Mouse (Mus musculus) v-Abl transformed pro-B cells (cell line): ENCODE results near the gene Apol9a.

Experiments
- in situ Hi-C, 2 experiments: fragments of 400-800 bp; cut with MboI; formaldehyde crosslinking; loops; one replicate each; pipeline ENCODE4 v1.15.1; 2025; ENCODE audit not compliant: unreplicated experiment in 2 of 2

Apol9a gene

DNA sequence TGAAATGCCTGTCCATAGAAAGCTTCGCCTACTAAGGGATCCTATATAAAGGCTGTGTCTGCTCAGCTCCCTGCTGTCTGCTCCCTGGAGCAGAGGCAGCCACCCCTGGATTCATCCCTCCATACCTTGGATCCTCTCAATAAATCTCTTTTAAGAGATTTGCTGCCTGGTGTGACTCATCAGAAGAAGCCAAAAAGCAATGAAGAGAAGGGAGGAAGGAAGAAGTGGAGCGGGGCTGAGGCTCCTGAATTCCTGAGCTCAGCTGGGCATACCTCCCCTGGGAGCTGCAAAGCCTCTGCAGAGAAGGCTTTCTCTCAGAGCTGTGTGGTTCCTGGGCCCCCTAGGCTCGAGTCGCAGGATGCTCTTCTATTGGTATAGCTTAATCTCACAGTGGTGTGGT is 31.0 kb downstream of the Apol9a start:
- in situ Hi-C loops, result no loop called here

DNA sequence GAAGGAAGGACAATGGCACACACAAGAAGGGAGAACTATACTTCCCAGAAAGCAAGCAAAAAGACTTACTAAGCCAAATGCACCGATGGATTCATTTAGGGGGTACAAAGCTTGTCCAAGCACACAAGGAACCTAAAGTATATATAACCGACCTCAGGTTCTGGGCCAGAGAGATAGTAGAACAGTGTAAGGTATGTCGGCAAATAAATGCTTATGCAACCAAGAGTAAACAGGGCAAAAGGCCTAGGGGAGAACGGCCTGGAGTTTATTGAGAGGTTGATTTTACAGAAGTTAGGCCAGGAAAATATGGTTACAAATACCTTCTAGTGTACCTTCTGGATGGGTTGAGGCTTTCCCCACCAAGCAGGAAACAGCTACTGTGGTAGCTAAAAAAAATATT is 33.5 kb downstream of the Apol9a start:
- in situ Hi-C loops, result no loop called here

GRCm38 (mm10) chr15:77376920-77377319 is 34.0 kb downstream of the Apol9a start:
- in situ Hi-C loops, result no loop called here

GRCm38 (mm10) chr15:77370588-77370987 is 40.3 kb downstream of the Apol9a start:
- in situ Hi-C loops, result loop anchor here in 1 of 2 experiments (25.0 kb wide), 1 partner anchor 808 kb away; no protein-coding TSS in a partner anchor

DNA sequence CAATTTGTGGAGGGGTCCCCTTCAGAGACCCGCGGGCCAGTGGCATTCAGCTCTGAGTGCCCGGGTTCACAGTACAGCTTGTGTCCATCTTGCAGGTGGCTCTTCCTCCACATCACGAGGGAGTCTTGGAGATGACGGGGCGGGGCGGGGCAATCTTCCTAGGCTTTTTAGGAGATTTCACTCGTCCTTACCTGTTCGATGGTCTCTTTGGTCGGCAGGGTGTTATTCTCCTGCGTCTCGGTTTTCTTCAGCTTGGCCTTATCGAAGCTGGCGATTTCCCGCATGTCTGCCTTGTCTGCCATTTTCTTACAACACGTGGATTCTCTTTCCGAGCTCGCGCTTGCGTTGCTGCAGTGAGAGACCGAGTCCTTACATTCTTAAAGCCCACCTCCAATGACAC is 41.0 kb downstream of the Apol9a start:
- in situ Hi-C loops, result loop anchor here in 1 of 2 experiments (25.0 kb wide), 1 partner anchor 808 kb away; no protein-coding TSS in a partner anchor

DNA sequence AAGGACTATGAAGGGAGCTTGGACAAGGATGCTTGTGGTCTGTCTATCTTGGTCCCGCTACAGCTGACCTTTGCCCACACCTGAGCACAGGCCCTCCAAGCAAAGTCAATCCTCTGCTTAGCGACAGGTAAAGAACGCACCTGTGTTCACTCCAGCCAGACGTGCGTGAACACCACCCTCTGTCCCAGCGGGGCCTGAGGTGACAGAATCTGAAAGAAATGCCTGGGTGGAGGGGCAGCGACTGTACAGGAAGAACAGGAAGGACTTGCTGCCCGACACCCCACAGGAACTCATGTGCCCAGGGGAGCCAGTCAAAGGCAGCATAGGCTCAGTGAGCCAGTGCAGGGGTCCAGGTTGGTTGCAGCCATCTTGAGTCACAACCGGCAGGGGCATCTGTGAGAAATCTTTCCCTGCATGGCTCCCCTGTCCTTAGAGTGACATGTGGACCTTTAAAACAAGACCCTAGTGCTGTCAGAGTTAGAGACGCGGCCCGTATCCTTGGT is 42.1 kb downstream of the Apol9a start:
- in situ Hi-C loops, result loop anchor here in 1 of 2 experiments (25.0 kb wide), 1 partner anchor 807 kb away; no protein-coding TSS in a partner anchor

DNA sequence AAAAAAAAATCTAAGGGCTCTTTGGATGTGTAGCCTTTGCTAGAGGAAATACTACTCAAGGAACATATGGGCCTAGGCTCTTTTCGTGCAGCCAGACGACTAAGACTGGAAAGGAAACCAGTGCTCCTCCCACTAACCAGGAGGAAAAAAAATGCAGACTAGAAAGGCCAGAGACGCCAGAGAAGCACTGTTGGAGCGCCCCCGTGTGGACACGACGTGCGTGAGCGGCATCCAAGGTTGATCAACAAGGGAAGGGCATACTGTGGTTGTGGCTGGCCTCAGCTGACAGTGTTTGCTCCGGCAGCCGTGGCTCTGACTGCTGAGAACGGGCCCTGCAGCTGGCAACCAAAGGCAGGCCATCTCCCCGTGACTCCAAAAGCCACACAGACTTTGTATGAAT is 42.8 kb downstream of the Apol9a start:
- in situ Hi-C loops, result loop anchor here in 1 of 2 experiments (25.0 kb wide), 1 partner anchor 806 kb away; no protein-coding TSS in a partner anchor

DNA sequence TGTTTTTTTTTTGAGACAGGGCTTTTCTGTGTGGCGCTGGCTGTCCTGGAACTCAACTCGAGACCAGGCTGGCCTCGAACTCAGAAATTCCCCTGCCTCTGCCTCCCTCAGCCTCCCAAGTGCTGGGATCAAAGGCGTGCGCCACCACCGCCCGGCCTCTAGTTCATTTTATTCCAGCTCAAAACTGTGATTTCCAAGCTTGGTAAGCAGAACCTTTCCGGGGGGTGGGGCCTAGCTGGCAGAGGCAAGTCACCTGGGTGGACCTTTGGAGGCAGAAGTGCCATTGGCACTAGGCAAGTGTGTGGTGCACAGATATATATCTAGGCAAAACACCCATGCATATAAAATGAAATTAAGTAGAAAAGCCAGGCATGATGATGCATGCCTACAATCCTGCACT is 43.4 kb downstream of the Apol9a start:
- in situ Hi-C loops, result loop anchor here in 1 of 2 experiments (25.0 kb wide), 1 partner anchor 805 kb away; no protein-coding TSS in a partner anchor

DNA sequence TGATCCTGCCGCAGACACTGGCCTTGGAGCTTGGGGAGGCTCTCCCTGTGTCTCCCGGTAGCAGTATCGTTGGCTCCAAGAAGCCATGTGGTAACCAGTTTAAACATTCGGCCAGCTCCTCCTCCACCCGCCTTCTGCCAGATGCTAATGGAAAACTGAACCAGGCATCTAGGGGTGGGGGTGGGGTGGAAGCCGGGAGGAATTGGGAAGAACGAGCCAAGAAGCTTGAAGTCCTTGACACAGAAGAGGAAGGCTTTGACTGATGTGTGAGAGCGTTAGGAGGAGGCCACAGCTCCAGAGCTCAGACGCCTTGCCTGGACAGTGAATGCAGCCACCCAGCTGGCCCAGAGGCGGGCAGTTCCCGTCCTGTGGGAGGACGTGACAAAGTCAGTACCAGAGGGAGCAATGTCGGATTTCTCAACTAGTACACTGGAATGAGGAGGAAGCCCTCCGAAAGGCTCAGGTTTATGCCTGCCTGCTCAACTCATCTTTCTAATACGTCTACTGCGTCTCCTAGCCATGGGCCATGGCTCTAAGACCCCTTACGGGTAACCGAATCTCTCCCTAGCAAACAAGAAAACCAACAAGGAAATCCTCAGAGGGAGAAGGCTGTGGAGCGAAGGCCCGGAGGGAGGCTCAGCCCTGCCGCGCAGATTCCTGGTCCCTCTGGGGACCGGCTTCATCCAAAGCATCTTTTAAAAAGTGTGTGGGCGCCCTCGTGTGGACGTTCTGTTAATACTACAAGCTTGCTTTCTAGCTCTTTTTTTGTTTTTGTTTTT is 44.0 kb downstream of the Apol9a start:
- in situ Hi-C loops, result loop anchor here in 1 of 2 experiments (25.0 kb wide), 1 partner anchor 805 kb away; no protein-coding TSS in a partner anchor

DNA sequence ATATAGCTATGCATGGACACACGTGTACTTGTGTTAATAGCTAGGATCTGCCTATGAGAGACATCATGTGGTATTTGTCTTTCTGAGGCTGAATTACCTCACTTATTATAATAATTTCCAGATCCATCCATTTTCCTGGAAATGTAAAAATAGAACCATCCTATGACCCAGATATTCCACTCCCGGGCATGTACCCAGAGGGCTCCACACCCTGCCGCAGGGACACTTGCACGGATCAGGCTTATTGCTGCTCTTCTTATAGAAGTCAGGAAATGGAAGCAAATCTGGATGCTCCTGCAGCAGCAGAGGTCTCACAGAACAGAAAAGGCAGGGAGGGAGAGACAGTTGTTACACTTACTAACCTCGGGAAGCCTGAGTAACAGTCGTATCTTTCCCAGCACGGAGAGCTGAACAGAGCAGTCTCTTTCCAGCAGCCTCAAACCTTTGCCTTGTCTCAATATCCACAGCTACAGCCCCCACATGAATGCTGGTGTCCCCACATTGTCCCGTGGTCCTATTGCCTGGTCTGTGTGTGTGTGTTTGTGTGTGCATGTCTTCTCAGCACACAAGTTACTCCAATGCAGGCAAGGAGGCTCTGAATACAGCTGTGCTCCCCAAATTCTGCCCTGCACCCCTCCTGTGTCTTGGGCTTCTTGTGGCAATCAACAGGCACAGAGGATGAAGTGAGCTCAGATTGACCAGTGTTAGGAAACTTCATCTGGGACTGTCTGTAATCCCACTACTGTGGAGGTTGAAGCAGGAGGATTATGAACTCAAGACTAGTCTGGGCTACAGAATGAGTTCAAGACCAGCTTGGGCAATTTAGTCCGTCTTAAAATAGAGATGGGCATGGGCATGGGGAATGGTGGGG is 45.0 kb downstream of the Apol9a start:
- in situ Hi-C loops, result loop anchor here in 1 of 2 experiments (25.0 kb wide), 1 partner anchor 804 kb away; no protein-coding TSS in a partner anchor

- in situ Hi-C loops, result loop anchor here in 1 of 2 experiments (25.0 kb wide), 1 partner anchor 802 kb away; no protein-coding TSS in a partner anchor
These were observed 46.9 kb downstream of the Apol9a start for GRCm38 (mm10) chr15:77364026-77364425.

DNA sequence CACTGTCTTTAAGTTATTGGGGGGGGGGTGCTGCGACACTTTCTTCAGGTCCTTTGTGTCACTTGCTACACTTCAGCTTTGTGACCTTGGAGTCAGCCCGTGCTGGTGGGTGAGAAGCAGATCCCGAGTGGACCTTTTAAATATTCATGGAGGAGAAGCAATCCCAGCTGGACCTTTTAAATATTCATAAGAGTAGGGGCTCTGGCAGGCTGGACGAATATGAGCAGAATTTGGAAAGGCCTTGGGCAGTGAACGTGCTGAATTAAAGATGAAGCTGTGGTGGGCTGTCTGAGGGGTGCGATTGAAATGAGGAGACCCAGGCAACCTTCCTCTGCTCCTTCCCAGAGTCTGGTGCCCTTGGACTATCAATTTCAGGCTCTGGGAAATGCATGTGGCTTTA is 47.4 kb downstream of the Apol9a start:
- in situ Hi-C loops, result loop anchor here in 1 of 2 experiments (25.0 kb wide), 1 partner anchor 801 kb away; no protein-coding TSS in a partner anchor

DNA sequence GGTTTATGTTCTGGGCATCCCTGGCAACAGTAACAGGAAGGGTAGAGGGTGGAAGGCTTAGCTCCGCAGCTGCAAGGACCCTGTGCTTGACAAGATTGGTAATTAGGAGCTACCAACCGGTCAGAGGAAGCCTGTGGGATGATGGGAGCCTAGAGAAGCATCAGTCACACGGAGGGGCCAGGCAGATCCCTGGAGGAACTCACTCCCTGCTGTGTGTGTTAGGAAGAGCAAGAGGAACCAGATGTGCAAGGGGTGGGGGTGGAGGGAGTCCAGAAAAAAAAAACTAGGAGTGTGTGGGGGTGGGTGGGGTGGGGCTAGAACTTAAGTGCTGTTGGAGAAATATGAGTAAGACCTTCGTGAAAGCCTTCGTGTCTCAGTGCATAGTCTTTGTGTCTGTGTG is 48.0 kb downstream of the Apol9a start:
- in situ Hi-C loops, result loop anchor here in 1 of 2 experiments (25.0 kb wide), 1 partner anchor 801 kb away; no protein-coding TSS in a partner anchor

DNA sequence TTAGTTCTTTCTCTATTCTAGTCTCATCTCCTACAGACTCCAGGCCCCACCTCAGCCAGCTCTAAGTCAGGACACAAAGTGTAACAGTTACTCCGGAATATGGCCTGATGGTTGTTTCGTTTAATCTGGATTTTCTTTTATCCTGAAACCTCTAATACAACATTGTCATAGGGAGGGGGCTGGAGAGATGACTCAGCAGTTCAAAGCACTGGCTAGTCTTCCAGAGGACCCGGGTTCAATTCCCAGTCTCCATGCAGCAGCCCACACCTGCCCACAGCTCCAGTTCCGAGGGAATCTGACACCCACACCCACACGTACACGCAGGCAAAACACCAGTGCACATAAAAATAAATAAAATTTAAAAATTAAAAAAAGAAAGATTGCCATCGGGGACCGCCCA is 51.0 kb downstream of the Apol9a start:
- in situ Hi-C loops, result loop anchor here in 1 of 2 experiments (10.0 to 25.0 kb wide), 2 partner anchors 385 to 798 kb away; no protein-coding TSS in a partner anchor

- in situ Hi-C loops, result loop anchor here in 1 of 2 experiments (10.0 to 25.0 kb wide), 2 partner anchors 385 to 797 kb away; no protein-coding TSS in a partner anchor
These were observed 51.4 kb downstream of the Apol9a start for GRCm38 (mm10) chr15:77359486-77359885.

- in situ Hi-C loops, result loop anchor here in 1 of 2 experiments (10.0 to 25.0 kb wide), 2 partner anchors 384 to 797 kb away; no protein-coding TSS in a partner anchor
These were observed 51.9 kb downstream of the Apol9a start for GRCm38 (mm10) chr15:77359084-77359483.

GRCm38 (mm10) chr15:77358320-77359040 is 52.5 kb downstream of the Apol9a start:
- in situ Hi-C loops, result loop anchor here in 1 of 2 experiments (10.0 to 25.0 kb wide), 2 partner anchors 384 to 796 kb away; no protein-coding TSS in a partner anchor

DNA sequence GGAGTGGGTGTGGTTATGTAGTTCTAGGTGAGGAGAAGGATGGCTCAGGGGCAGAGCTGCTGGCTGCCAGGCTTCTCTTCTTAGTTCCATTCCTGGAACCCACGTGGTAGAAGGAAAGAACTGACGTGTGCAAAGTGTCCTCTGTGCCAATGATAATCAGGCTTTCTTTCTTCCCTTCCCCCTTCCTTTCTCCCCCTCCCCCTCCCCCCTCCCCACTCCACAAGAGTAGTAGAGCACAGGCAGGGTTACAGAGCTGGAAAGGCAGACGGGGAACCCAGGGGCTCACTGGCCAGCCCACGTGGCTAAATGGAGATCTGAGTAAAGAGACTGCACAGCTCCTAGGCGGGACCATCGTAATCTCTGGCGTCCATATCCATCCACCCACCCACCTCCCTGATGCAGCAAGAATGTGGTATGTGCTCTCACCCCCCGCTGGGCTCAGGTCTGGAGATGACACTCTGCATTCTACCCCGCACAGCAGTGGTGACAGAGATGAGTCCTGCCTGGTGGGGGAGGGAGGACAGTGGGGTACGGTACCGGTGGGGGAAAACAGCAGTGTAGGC is 54.6 kb downstream of the Apol9a start:
- in situ Hi-C loops, result loop anchor here in 1 of 2 experiments (10.0 to 25.0 kb wide), 2 partner anchors 382 to 794 kb away; no protein-coding TSS in a partner anchor
